Mouse (Mus musculus) G1E (cell line): ENCODE data around the gene Kcnab1.

Experiments
- CTCF ChIP-seq: IDR thresholded peaks from 2 replicates; pipeline ENCODE4 v1.5.1; 2012; ENCODE audit warnings: low read depth, low read length, inconsistent platforms, mixed read lengths
- GATA1 ChIP-seq: IDR thresholded peaks from 2 replicates; pipeline ENCODE4 v1.6.1; 2012; ENCODE audit warnings: borderline replicate concordance, low read length, inconsistent platforms, mixed read lengths

DNA sequence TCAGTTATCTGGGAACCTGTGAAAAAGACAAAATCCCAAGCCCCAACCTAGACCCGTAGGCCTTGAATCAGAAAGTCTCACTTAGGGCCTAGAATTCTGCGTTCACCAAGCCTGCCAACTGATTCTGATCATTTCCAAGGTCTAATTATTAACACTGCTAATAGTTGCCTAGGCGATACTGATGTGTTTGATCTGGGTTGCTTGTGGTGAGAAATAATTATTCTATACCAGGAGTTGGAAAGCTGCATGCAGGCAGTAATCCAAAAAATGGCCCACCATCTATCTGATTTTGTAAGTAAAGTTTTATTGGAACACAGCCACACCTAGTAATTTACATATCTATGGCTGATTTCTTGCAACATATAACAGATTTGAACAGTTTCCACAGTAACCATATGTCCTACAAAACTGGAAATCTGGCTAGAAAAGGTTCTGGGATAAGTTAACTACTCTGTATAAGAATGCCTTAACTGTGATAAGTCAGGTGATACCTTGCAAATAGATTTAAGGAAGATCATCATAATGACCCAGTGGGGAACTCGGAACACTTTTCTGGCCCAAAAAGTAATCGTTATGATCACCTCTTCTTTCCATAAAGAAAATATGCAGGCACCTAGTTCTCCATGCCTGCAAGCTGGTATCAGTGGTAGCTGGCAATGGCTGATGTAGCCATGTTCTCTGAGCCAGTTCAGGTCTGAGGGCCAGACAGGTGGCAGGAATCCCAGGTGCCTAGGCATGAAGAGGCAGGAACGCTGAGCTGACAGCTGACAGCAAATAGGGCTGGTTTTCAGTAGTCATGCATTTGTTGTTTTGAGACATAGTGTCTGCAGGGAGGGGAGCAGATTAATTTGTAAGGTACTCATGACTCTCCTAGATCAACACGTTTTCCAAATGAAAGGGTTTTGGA is 108.7 kb downstream of the Kcnab1 start:
- TF ChIP-seq CTCF (no peak), GATA1 (no peak)
